Mouse (Mus musculus) mouse embryonic stem cell (cell line): ENCODE data around the gene Mylk.

ENCODE experiments used
- in situ Hi-C, 2 experiments: fragments of 300-500 bp; cut with MboI; formaldehyde crosslinking; loops; 1 replicate in 1 of 2; 3 replicates in 1 of 2; pipeline ENCODE4 v1.14.3; 2019 to 2020; ENCODE audit warnings: low sequenced_read_pairs in 2 of 2, low pct_unique_long_range_greater_than_20kb in 1 of 2, mixed read lengths in 1 of 2; ENCODE audit not compliant: unreplicated experiment in 1 of 2

The Mylk gene

GRCm38 (mm10) chr16:34993694-34994330 is 248.8 kb downstream of the Mylk start:
- in situ Hi-C loops: no loop called here

GRCm38 (mm10) chr16:34994641-34995141 is 249.7 kb downstream of the Mylk start:
- in situ Hi-C loops: no loop called here

GRCm38 (mm10) chr16:34996133-34996532 is 251.1 kb downstream of the Mylk start:
- in situ Hi-C loops: no loop called here

- in situ Hi-C loops: no loop called here
These were observed 252.0 kb downstream of the Mylk start for GRCm38 (mm10) chr16:34997052-34997451.

GRCm38 (mm10) chr16:34997576-34997975 is 252.6 kb downstream of the Mylk start:
- in situ Hi-C loops: no loop called here

GRCm38 (mm10) chr16:34999016-34999415 is 254.0 kb downstream of the Mylk start:
- in situ Hi-C loops: no loop called here

- in situ Hi-C loops: no loop called here
These were observed 255.0 kb downstream of the Mylk start for GRCm38 (mm10) chr16:34999986-35000385.

GRCm38 (mm10) chr16:35000923-35001560 is 256.0 kb downstream of the Mylk start:
- in situ Hi-C loops: no loop called here

GRCm38 (mm10) chr16:35004356-35004755 is 259.3 kb downstream of the Mylk start:
- in situ Hi-C loops: no loop called here

GRCm38 (mm10) chr16:35004756-35005155 is 259.7 kb downstream of the Mylk start:
- in situ Hi-C loops: no loop called here

- in situ Hi-C loops: no loop called here
These were observed 261.2 kb downstream of the Mylk start for GRCm38 (mm10) chr16:35006251-35006650.

- in situ Hi-C loops: no loop called here
These were observed 262.4 kb downstream of the Mylk start for GRCm38 (mm10) chr16:35007361-35007760.

GRCm38 (mm10) chr16:35008447-35008846 is 263.4 kb downstream of the Mylk start:
- in situ Hi-C loops: no loop called here

GRCm38 (mm10) chr16:35013501-35013900 is 268.5 kb downstream of the Mylk start:
- in situ Hi-C loops: no loop called here

- in situ Hi-C loops: no loop called here
These were observed 271.5 kb downstream of the Mylk start for GRCm38 (mm10) chr16:35016491-35016890.

- in situ Hi-C loops: no loop called here
These were observed 273.5 kb downstream of the Mylk start for GRCm38 (mm10) chr16:35018470-35018974.

- in situ Hi-C loops: no loop called here
These were observed 276.9 kb downstream of the Mylk start for GRCm38 (mm10) chr16:35021903-35022241.

- in situ Hi-C loops: no loop called here
These were observed 277.5 kb downstream of the Mylk start, which contains the start of gene Hacd2 for GRCm38 (mm10) chr16:35022242-35023137. TSS of gene Hacd2 (plus strand) at chr16:35022428.

- in situ Hi-C loops: no loop called here
These were observed 278.2 kb downstream of the Mylk start for GRCm38 (mm10) chr16:35023138-35023735.
